Mouse (Mus musculus): ENCODE measurements at regions not wholly inside any gene's neighbourhood (a gene's known extent, or its start where the extent isn't known, plus 50 kb on each side); places are given as distances from the start of the nearest gene placed in this dataset.

- peaks cover 45% of the 10 kb centered on the region for H3K9me3 ChIP-seq
Observed at GRCm38 (mm10) chr12:107285622-107286021, 202.8 kb upstream of the 3110018I06Rik start.

GRCm38 (mm10) chr12:107291377-107291776 is 197.1 kb upstream of the 3110018I06Rik start:
- Histone ChIP-seq H3K4me1 (no peaks in the 10 kb centered on the region), H3K4me3 (replicated peaks) (peak overlapping the region; percentile 53), H3K27me3 (replicated peaks) (no peaks in the 10 kb centered on the region), H3K36me3 (replicated peaks; ENCODE audit: low read length) (no peaks in the 10 kb centered on the region), H3K9me3 (peaks cover 47% of the 10 kb centered on the region)
- TF ChIP-seq GATA1 (IDR thresholded peaks at IDR 0.05; ENCODE audit: borderline replicate concordance, low read length): no peak
- TF ChIP-seq FLI1 (IDR thresholded peaks at IDR 0.05; ENCODE audit: low read length): no peak

More at GRCm38 (mm10) chr12:107285622-107286021, 202.8 kb upstream of the 3110018I06Rik start:
- Histone ChIP-seq H3K36me3 (replicated peaks; ENCODE audit: low read length) (no peaks in the 10 kb centered on the region), H3K4me3 (replicated peaks) (no peak overlapping the region), H3K4me1 (no peaks in the 10 kb centered on the region), H3K27me3 (replicated peaks) (no peaks in the 10 kb centered on the region)
- TF ChIP-seq FLI1 (IDR thresholded peaks at IDR 0.05; ENCODE audit: low read length) (no peak), GATA1 (IDR thresholded peaks at IDR 0.05; ENCODE audit: borderline replicate concordance, low read length) (no peak)

- Histone ChIP-seq H3K4me1 (no peaks in the 10 kb centered on the region), H3K27me3 (replicated peaks) (no peaks in the 10 kb centered on the region), H3K36me3 (replicated peaks; ENCODE audit: low read length) (no peaks in the 10 kb centered on the region), H3K4me3 (replicated peaks) (no peak overlapping the region), H3K9me3 (peaks cover 32% of the 10 kb centered on the region)
- TF ChIP-seq FLI1 (IDR thresholded peaks at IDR 0.05; ENCODE audit: low read length): no peak
- TF ChIP-seq GATA1 (IDR thresholded peaks at IDR 0.05; ENCODE audit: borderline replicate concordance, low read length): no peak
Observed at GRCm38 (mm10) chr12:107307094-107307740, 181.2 kb upstream of the 3110018I06Rik start.

- no peaks in the 10 kb centered on the region for H3K27me3 ChIP-seq (replicated peaks)
- H3K9me3 ChIP-seq: peaks cover 22% of the 10 kb centered on the region
- no peaks in the 10 kb centered on the region for H3K4me1 ChIP-seq
- TF ChIP-seq FLI1 (IDR thresholded peaks at IDR 0.05; ENCODE audit: low read length): no peak
- no peak for TF ChIP-seq GATA1 (IDR thresholded peaks at IDR 0.05; ENCODE audit: borderline replicate concordance, low read length)
- no peak overlapping the region for H3K4me3 ChIP-seq (replicated peaks)
- no peaks in the 10 kb centered on the region for H3K36me3 ChIP-seq (replicated peaks; ENCODE audit: low read length)
Observed at GRCm38 (mm10) chr12:107315446-107315845, 173.0 kb upstream of the 3110018I06Rik start.

- peaks cover 47% of the 10 kb centered on the region for H3K9me3 ChIP-seq
- no peak overlapping the region for H3K4me3 ChIP-seq (replicated peaks)
- no peak for TF ChIP-seq GATA1 (IDR thresholded peaks at IDR 0.05; ENCODE audit: borderline replicate concordance, low read length)
- no peak for TF ChIP-seq FLI1 (IDR thresholded peaks at IDR 0.05; ENCODE audit: low read length)
- no peaks in the 10 kb centered on the region for H3K36me3 ChIP-seq (replicated peaks; ENCODE audit: low read length)
- no peaks in the 10 kb centered on the region for H3K4me1 ChIP-seq
- no peaks in the 10 kb centered on the region for H3K27me3 ChIP-seq (replicated peaks)
Observed at GRCm38 (mm10) chr12:107322861-107323260, 165.6 kb upstream of the 3110018I06Rik start.

GRCm38 (mm10) chr12:107326101-107326500 is 162.3 kb upstream of the 3110018I06Rik start:
- peaks cover 66% of the 10 kb centered on the region for H3K9me3 ChIP-seq

GRCm38 (mm10) chr12:107327107-107327770 is 161.2 kb upstream of the 3110018I06Rik start:
- TF ChIP-seq GATA1 (IDR thresholded peaks at IDR 0.05; ENCODE audit: borderline replicate concordance, low read length): no peak
- TF ChIP-seq FLI1 (IDR thresholded peaks at IDR 0.05; ENCODE audit: low read length): no peak
- no peaks in the 10 kb centered on the region for H3K4me1 ChIP-seq
- H3K9me3 ChIP-seq: peaks cover 68% of the 10 kb centered on the region
- H3K27me3 ChIP-seq (replicated peaks): no peaks in the 10 kb centered on the region
- H3K36me3 ChIP-seq (replicated peaks; ENCODE audit: low read length): no peaks in the 10 kb centered on the region
- H3K4me3 ChIP-seq (replicated peaks): peak overlapping the region; percentile 53

More at GRCm38 (mm10) chr12:107326101-107326500, 162.3 kb upstream of the 3110018I06Rik start:
- H3K4me3 ChIP-seq (replicated peaks): no peak overlapping the region
- no peak for TF ChIP-seq FLI1 (IDR thresholded peaks at IDR 0.05; ENCODE audit: low read length)
- TF ChIP-seq GATA1 (IDR thresholded peaks at IDR 0.05; ENCODE audit: borderline replicate concordance, low read length): no peak
- H3K27me3 ChIP-seq (replicated peaks): no peaks in the 10 kb centered on the region
- H3K4me1 ChIP-seq: no peaks in the 10 kb centered on the region
- H3K36me3 ChIP-seq (replicated peaks; ENCODE audit: low read length): no peaks in the 10 kb centered on the region

- Histone ChIP-seq H3K27me3 (replicated peaks) (no peaks in the 10 kb centered on the region), H3K36me3 (replicated peaks; ENCODE audit: low read length) (no peaks in the 10 kb centered on the region), H3K4me1 (no peaks in the 10 kb centered on the region), H3K4me3 (replicated peaks) (no peak overlapping the region), H3K9me3 (peaks cover 71% of the 10 kb centered on the region)
- TF ChIP-seq FLI1 (IDR thresholded peaks at IDR 0.05; ENCODE audit: low read length): no peak
- no peak for TF ChIP-seq GATA1 (IDR thresholded peaks at IDR 0.05; ENCODE audit: borderline replicate concordance, low read length)
Observed at GRCm38 (mm10) chr12:107328986-107329385, 159.4 kb upstream of the 3110018I06Rik start.

- no peak overlapping the region for H3K4me3 ChIP-seq (replicated peaks)
- no peaks in the 10 kb centered on the region for H3K27me3 ChIP-seq (replicated peaks)
- H3K36me3 ChIP-seq (replicated peaks; ENCODE audit: low read length): no peaks in the 10 kb centered on the region
- H3K4me1 ChIP-seq: no peaks in the 10 kb centered on the region
- TF ChIP-seq FLI1 (IDR thresholded peaks at IDR 0.05; ENCODE audit: low read length): no peak
- no peak for TF ChIP-seq GATA1 (IDR thresholded peaks at IDR 0.05; ENCODE audit: borderline replicate concordance, low read length)
- peaks cover 75% of the 10 kb centered on the region for H3K9me3 ChIP-seq
Observed at GRCm38 (mm10) chr12:107334366-107334765, 154.1 kb upstream of the 3110018I06Rik start.

GRCm38 (mm10) chr12:107335106-107335505 is 153.3 kb upstream of the 3110018I06Rik start:
- Histone ChIP-seq H3K9me3 (peaks cover 76% of the 10 kb centered on the region), H3K4me1 (no peaks in the 10 kb centered on the region)
- no peak for TF ChIP-seq FLI1 (IDR thresholded peaks at IDR 0.05; ENCODE audit: low read length)
- no peak for TF ChIP-seq GATA1 (IDR thresholded peaks at IDR 0.05; ENCODE audit: borderline replicate concordance, low read length)

More at GRCm38 (mm10) chr12:107335106-107335505, 153.3 kb upstream of the 3110018I06Rik start:
- Histone ChIP-seq H3K36me3 (replicated peaks; ENCODE audit: low read length) (no peaks in the 10 kb centered on the region), H3K27me3 (replicated peaks) (no peaks in the 10 kb centered on the region), H3K4me3 (replicated peaks) (no peak overlapping the region)
